Mouse (Mus musculus) liver, postnatal 0 days (tissue): ENCODE measurements around the gene Nxpe4.

Experiments used
- CTCF ChIP-seq: sonication (generic); IDR thresholded peaks from 2 replicates; pipeline ENCODE4 v1.5.1; 2016; ENCODE audit warnings: antibody characterized with exemption, low read depth
- EP300 ChIP-seq: IDR thresholded peaks from 2 replicates; pipeline ENCODE4 v1.6.1; 2016; ENCODE audit warnings: antibody characterized with exemption, low read depth, mild to moderate bottlenecking

DNA sequence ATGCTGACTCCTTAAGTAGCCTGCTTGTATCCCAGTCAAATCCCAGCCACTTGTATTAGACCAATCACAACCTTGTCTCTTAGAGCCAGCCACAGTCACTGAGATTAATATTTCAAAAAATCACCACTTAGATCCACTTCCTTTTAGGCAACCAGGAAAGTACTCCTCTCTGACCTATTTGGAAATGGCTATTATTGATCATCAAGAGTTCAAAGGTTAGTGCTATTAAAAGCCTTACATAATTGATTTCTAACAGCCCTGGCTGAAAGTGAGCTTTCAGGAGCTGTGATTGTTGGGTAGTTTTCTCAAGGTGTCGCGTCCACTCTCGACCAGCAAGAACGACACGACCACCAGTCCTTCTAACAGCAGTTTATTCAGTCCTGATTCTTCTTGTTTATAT is 149.4 kb downstream of the Nxpe4 start:
- no peak for TF ChIP-seq CTCF
- no peak for TF ChIP-seq EP300
